Mouse (Mus musculus): ENCODE data around the gene Nf2. TPM values are rescaled to one million over a fixed set of nuclear protein-coding genes. Genes with fewer than 3 reads are reported as not detected.

Nf2 gene
- polyA plus RNA-seq, 1 experiment from 2014 or later, result 37.4 TPM

DNA sequence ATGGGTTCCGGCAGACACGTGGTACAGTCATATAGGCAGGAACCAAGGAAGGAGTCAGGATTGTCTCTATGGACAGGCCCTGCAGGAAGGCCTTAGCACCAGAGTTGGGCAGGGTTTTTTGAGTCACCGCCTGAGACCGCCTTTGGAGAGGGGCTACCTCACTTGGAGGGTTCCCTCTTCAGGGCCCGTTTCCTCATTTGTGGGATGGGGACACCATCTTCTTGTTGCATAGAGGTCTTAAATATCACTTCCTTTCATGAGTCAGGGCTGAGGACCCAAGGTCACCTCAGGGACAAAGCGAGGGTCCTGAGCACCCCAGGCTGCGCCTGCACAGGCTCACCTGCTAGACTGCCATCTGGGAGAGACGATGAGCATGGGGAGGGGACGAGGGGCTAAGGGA lies 92.9 kb downstream of the Nf2 start:
- Histone ChIP-seq H3K27ac (ENCODE audit: low read depth, low read length) (no peak overlapping the region), H3K9me3 (ENCODE audit: control insufficient read depth, low read length) (no peaks in the 10 kb centered on the region), H3K36me3 (ENCODE audit: control insufficient read depth, insufficient read depth, low read length) (no peaks in the 10 kb centered on the region), H3K4me1 (replicated peaks; ENCODE audit: control insufficient read depth, insufficient read depth, low read length) (no peaks in the 10 kb centered on the region), H3K27me3 (replicated peaks; ENCODE audit: control insufficient read depth, insufficient read depth, low read length) (peaks cover 24% of the 10 kb centered on the region), H3K4me2 (no peak overlapping the region), H3K4me3 (ENCODE audit: low read depth, low read length) (no peak overlapping the region), H3K9ac (ENCODE audit: low read depth, low read length) (no peak overlapping the region)
- DNase-seq (ENCODE audit: low spot score), result no peak
- ATAC-seq (replicated peaks; ENCODE audit: low FRiP score), result no peak
- WGBS, result 70% methylated on average over 9 of the region's 9 CpGs

DNA sequence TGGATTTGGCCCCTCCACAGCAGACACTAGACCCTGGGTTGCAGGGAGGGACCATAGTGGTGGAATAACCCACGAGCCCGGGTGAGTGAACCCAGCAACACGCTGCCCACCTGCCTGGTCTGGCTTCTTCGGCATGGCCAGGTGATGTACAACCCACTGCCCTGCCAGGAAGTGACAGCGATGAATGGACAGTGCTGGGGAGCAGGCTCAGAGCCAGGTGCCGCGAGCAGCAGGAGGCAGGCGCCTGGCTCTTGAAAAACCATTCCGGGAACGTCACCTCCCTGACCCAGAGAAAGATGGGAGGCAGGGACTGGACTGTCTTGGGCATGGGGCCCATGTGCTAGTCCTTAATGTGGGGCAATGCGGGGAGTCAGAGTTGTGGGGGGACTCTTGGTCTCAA lies 94.5 kb downstream of the Nf2 start:
- Histone ChIP-seq H3K27ac (ENCODE audit: low read depth, low read length) (no peak overlapping the region), H3K4me2 (no peak overlapping the region), H3K9ac (ENCODE audit: low read depth, low read length) (no peak overlapping the region), H3K4me1 (replicated peaks; ENCODE audit: control insufficient read depth, insufficient read depth, low read length) (no peaks in the 10 kb centered on the region), H3K27me3 (replicated peaks; ENCODE audit: control insufficient read depth, insufficient read depth, low read length) (peaks cover 25% of the 10 kb centered on the region), H3K4me3 (ENCODE audit: low read depth, low read length) (no peak overlapping the region), H3K9me3 (ENCODE audit: control insufficient read depth, low read length) (no peaks in the 10 kb centered on the region), H3K36me3 (ENCODE audit: control insufficient read depth, insufficient read depth, low read length) (no peaks in the 10 kb centered on the region)
- ATAC-seq (replicated peaks; ENCODE audit: low FRiP score) (no peak), DNase-seq (ENCODE audit: low spot score) (no peak)
- WGBS, result 82% methylated on average over 11 of the region's 11 CpGs

DNA sequence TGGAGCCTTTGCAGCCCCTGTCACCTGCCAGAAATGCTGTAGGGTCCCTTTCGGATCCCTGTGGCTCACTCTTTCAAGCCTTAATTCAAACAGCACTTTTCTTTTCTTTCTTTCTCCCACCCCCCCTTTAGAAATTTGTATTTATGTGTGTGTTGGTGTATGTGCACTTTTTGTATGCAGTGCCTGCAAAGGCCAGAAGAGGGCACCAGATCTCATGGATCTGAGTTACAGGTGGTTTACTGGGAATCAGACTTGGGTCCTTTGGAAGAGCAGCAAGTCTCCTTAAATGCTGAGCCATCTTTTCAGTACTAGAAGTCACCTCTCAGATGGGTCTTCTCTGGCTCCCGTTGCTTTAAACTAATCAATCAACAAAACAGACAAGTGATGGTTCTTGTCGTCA lies 95.3 kb downstream of the Nf2 start:
- ATAC-seq (replicated peaks; ENCODE audit: low FRiP score), result no peak
- H3K4me1 ChIP-seq (replicated peaks; ENCODE audit: control insufficient read depth, insufficient read depth, low read length), result no peaks in the 10 kb centered on the region
- H3K27me3 ChIP-seq (replicated peaks; ENCODE audit: control insufficient read depth, insufficient read depth, low read length), result peaks cover 33% of the 10 kb centered on the region
- H3K36me3 ChIP-seq (ENCODE audit: control insufficient read depth, insufficient read depth, low read length), result no peaks in the 10 kb centered on the region
- WGBS, result 82% methylated on average over 3 of the region's 3 CpGs
- H3K9ac ChIP-seq (ENCODE audit: low read depth, low read length), result no peak overlapping the region
- H3K9me3 ChIP-seq (ENCODE audit: control insufficient read depth, low read length), result no peaks in the 10 kb centered on the region
- no peak for DNase-seq (ENCODE audit: low spot score)
- no peak overlapping the region for H3K4me3 ChIP-seq (ENCODE audit: low read depth, low read length)
- H3K4me2 ChIP-seq, result no peak overlapping the region
- H3K27ac ChIP-seq (ENCODE audit: low read depth, low read length), result no peak overlapping the region

DNA sequence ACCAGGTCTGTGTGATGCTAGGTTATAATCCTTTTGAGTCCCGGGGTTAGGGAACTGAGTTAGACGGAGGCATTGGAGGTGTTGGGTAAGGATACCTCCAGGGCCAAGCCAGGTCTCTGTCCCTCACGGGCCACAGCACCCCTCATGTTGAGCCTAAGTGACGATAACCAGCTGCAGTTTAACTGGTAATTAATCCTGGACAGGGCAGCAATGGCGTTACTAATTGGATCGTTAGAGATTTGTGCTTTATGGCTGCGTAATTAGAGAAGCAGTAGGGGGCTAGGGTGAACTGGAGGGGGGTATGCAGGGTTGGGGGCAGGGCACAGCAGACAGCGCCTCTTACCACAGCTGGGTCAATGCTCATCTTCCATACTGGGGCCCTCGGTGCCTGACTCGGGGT lies 96.5 kb downstream of the Nf2 start:
- H3K27me3 ChIP-seq (replicated peaks; ENCODE audit: control insufficient read depth, insufficient read depth, low read length), result peaks cover 45% of the 10 kb centered on the region
- DNase-seq (ENCODE audit: low spot score), result no peak
- no peaks in the 10 kb centered on the region for H3K36me3 ChIP-seq (ENCODE audit: control insufficient read depth, insufficient read depth, low read length)
- ATAC-seq (replicated peaks; ENCODE audit: low FRiP score), result no peak
- no peaks in the 10 kb centered on the region for H3K4me1 ChIP-seq (replicated peaks; ENCODE audit: control insufficient read depth, insufficient read depth, low read length)
- H3K9ac ChIP-seq (ENCODE audit: low read depth, low read length), result no peak overlapping the region
- H3K9me3 ChIP-seq (ENCODE audit: control insufficient read depth, low read length), result no peaks in the 10 kb centered on the region
- 49% methylated on average over 10 of the region's 10 CpGs for WGBS
- no peak overlapping the region for H3K4me3 ChIP-seq (ENCODE audit: low read depth, low read length)
- H3K27ac ChIP-seq (ENCODE audit: low read depth, low read length), result no peak overlapping the region
- H3K4me2 ChIP-seq, result no peak overlapping the region

DNA sequence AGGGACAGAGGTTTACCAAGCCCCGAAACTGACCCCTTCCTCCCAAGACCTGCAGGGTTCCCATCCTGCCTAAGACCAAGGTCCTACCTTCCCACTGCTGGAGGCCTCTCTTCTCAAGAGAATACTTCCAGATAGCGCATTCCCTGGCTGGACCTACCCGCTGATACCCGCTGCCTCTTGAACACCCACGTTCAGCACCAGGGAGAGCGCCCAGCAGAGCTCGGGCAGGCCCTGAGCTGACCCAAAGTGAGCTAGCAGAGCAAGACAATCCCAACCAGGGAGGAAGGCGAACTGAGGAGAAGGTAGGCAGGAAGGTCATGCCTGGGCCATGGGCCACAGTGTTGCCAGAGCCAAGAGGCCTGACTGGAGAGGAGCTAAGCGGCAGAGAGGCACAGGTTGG lies 99.1 kb downstream of the Nf2 start:
- no peak; the same call in 1 of the 2 replicates for ATAC-seq (replicated peaks; ENCODE audit: low FRiP score)

DNA sequence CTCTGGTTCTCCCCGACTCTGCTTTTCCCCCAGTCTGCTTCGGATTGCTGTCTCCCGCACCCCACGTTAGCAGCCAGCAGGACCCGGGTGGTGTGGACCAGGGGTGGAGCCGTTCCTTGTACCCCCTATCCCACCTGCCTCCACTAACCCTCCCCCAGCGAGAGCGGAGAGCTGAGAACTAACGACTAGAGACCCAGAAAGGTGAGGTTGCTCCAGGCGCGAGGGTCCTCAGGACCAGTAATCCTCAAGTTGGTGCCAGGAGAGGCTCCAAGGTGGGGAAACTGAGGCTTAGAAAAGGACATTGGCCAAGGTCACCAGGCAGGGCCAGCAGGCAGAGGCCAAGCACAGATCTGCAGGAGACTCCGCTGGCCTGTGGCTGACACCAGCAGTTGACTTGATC lies 102.1 kb downstream of the Nf2 start:
- no peak overlapping the region for H3K27ac ChIP-seq (ENCODE audit: low read depth, low read length)
- WGBS, result 2% methylated on average over 12 of the region's 12 CpGs
- H3K9me3 ChIP-seq (ENCODE audit: control insufficient read depth, low read length), result no peaks in the 10 kb centered on the region
- H3K4me1 ChIP-seq (replicated peaks; ENCODE audit: control insufficient read depth, insufficient read depth, low read length), result peaks cover 6% of the 10 kb centered on the region
- ATAC-seq (replicated peaks; ENCODE audit: low FRiP score), result no peak
- peak overlapping the region; percentile 76 for H3K4me2 ChIP-seq
- no peaks in the 10 kb centered on the region for H3K36me3 ChIP-seq (ENCODE audit: control insufficient read depth, insufficient read depth, low read length)
- H3K9ac ChIP-seq (ENCODE audit: low read depth, low read length), result no peak overlapping the region
- peak overlapping the region; percentile 48 for H3K4me3 ChIP-seq (ENCODE audit: low read depth, low read length)
- no peak for DNase-seq (ENCODE audit: low spot score)
- H3K27me3 ChIP-seq (replicated peaks; ENCODE audit: control insufficient read depth, insufficient read depth, low read length), result peaks cover 90% of the 10 kb centered on the region

More for the DNA sequence above, 99.1 kb downstream of the Nf2 start:
- Histone ChIP-seq H3K9me3 (ENCODE audit: control insufficient read depth, low read length) (no peaks in the 10 kb centered on the region), H3K27ac (ENCODE audit: low read depth, low read length) (no peak overlapping the region), H3K4me3 (ENCODE audit: low read depth, low read length) (no peak overlapping the region), H3K4me1 (replicated peaks; ENCODE audit: control insufficient read depth, insufficient read depth, low read length) (peaks cover 6% of the 10 kb centered on the region), H3K36me3 (ENCODE audit: control insufficient read depth, insufficient read depth, low read length) (no peaks in the 10 kb centered on the region), H3K9ac (ENCODE audit: low read depth, low read length) (no peak overlapping the region), H3K27me3 (replicated peaks; ENCODE audit: control insufficient read depth, insufficient read depth, low read length) (peaks cover 66% of the 10 kb centered on the region), H3K4me2 (no peak overlapping the region)
- 5% methylated on average over 9 of the region's 9 CpGs for WGBS
- DNase-seq (ENCODE audit: low spot score), result peak; percentile 77

DNA sequence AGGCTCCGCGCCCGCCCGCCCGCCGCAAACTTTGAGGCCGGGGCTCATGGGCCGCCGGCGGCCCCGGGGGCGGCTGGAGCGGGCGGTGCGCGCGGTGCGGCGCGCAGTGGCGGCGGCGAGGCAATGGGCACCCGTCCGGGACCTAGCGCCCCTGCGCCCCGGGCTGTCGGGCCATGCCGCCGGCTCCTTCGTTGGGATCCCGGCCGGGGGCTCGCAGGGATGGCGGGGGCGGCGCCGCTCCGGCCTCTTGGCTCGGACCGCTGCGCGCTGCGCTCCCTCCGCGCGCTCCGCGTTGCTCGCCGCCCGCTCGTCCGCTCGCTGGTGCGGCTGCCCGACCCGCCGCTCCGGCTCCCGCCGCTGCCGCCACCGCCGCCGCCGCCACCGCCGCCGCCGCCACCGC lies 102.6 kb downstream of the Nf2 start, which contains the start of gene Cabp7:
TSS of gene Cabp7 (minus strand) at position 46 of the 400 bp plus-strand sequence.
- Histone ChIP-seq H3K4me2 (peak within 1 kb of the TSS; percentile 76), H3K27me3 (replicated peaks; ENCODE audit: control insufficient read depth, insufficient read depth, low read length) (peaks cover 85% of the 10 kb centered on the region), H3K4me1 (replicated peaks; ENCODE audit: control insufficient read depth, insufficient read depth, low read length) (peaks cover 6% of the 10 kb centered on the region), H3K4me3 (ENCODE audit: low read depth, low read length) (peak within 1 kb of the TSS; percentile 48), H3K9ac (ENCODE audit: low read depth, low read length) (no peak within 1 kb of the TSS), H3K27ac (ENCODE audit: low read depth, low read length) (no peak within 1 kb of the TSS), H3K36me3 (ENCODE audit: control insufficient read depth, insufficient read depth, low read length) (no peaks in the 10 kb centered on the region), H3K9me3 (ENCODE audit: control insufficient read depth, low read length) (no peaks in the 10 kb centered on the region)
- no peak for DNase-seq (ENCODE audit: low spot score)
- under 1% methylated on average over 34 of the region's 73 CpGs for WGBS
- ATAC-seq (replicated peaks; ENCODE audit: low FRiP score), result no peak

DNA sequence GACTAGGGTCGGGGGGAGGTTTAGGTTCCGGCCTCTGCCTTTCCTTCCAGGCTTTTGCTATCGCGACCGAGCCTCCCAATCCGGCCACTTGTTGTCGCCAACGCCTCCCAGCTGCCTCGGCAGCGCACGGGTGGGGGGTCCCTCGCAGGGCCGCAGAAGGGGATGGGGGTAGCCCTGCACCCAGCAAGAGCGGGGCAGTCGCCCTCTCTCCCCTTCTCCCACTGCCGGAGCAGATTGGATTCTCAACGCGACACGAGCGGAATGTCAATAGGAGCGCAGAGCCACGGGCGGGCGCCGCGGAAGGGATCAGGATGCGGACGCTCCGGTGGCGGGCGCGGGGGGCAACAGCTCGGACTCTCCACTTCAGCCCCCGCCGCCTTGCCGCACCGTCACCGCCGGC lies 103.4 kb downstream of the Nf2 start:
- Histone ChIP-seq H3K27ac (ENCODE audit: low read depth, low read length) (no peak overlapping the region), H3K27me3 (replicated peaks; ENCODE audit: control insufficient read depth, insufficient read depth, low read length) (peaks cover 84% of the 10 kb centered on the region), H3K9me3 (ENCODE audit: control insufficient read depth, low read length) (no peaks in the 10 kb centered on the region), H3K9ac (ENCODE audit: low read depth, low read length) (no peak overlapping the region), H3K36me3 (ENCODE audit: control insufficient read depth, insufficient read depth, low read length) (no peaks in the 10 kb centered on the region), H3K4me1 (replicated peaks; ENCODE audit: control insufficient read depth, insufficient read depth, low read length) (peaks cover 6% of the 10 kb centered on the region), H3K4me2 (peak overlapping the region; percentile 76), H3K4me3 (ENCODE audit: low read depth, low read length) (peak overlapping the region; percentile 48)
- ATAC-seq (replicated peaks; ENCODE audit: low FRiP score) (no peak), DNase-seq (ENCODE audit: low spot score) (no peak)
- WGBS, result under 1% methylated on average over 38 of the region's 39 CpGs

DNA sequence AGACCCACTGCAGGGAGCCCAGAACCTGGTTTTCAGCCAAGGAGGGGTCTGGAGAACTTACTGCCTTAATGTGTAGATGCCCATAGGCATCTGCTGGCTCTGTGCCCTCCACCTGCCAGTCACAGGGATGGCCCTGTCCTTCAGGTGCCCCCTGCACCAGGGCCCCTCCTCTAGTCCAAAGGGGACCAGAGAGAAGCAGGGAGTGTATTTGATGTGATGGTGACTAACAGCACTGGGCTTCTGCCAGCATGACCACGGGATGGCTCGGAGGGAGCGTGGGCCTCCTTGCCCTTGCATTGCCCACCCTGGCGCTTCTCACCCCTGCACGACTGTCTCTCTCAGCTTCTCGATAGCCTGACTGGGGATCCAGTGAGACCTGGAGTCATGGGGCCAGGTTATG lies 104.6 kb downstream of the Nf2 start:
- Histone ChIP-seq H3K9ac (ENCODE audit: low read depth, low read length) (no peak overlapping the region), H3K27me3 (replicated peaks; ENCODE audit: control insufficient read depth, insufficient read depth, low read length) (peaks cover 74% of the 10 kb centered on the region), H3K36me3 (ENCODE audit: control insufficient read depth, insufficient read depth, low read length) (no peaks in the 10 kb centered on the region), H3K27ac (ENCODE audit: low read depth, low read length) (no peak overlapping the region), H3K4me1 (replicated peaks; ENCODE audit: control insufficient read depth, insufficient read depth, low read length) (peaks cover 6% of the 10 kb centered on the region), H3K4me2 (no peak overlapping the region), H3K4me3 (ENCODE audit: low read depth, low read length) (no peak overlapping the region), H3K9me3 (ENCODE audit: control insufficient read depth, low read length) (no peaks in the 10 kb centered on the region)
- WGBS, result 56% methylated on average over 6 of the region's 6 CpGs
- ATAC-seq (replicated peaks; ENCODE audit: low FRiP score), result no peak
- DNase-seq (ENCODE audit: low spot score), result no peak
